Mouse (Mus musculus): ENCODE data around the gene Gpc5.

DNA sequence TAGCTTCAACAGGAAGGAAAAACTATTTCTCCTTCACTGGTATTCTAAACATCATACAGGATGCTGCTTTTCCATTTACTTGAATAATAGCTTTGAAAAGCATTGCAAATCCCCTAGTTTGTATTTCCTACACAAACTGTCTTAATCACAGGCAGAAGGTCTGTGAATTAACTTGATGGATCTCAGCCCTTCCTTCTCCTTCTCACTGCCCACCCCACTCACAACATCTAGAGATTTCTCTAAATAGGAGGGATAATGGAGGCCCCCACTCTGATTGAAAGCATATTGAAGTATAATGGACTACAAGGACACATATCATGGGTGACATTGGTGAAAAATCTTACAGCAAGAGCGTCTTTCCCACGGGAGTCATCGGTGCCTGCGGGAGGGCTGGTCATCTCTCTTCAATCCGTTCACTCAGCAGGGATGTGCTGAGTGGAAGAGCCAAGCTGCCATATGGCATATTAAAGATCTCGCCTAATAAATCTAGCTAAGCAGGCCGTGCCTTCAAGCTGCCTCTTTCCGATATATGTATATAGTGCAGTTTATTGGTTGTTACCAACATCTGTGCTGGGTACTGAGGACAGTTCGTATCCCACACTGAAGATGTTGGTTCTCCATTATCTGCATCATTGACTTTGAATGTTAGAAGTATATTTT lies 1466.3 kb downstream of the Gpc5 start:
- TF ChIP-seq POLR2A (IDR thresholded peaks at IDR 0.05; ENCODE audit: low read depth, low read length) (no peak), CTCF (conservative IDR thresholded peaks at IDR 0.05 in 1 of 2, IDR thresholded peaks at IDR 0.05 in 1 of 2; ENCODE audit: low read depth in 2 of 2, low read length in 2 of 2) (no peak)

Data from CH12.LX (cell line).